Mouse (Mus musculus) liver, embryonic 13.5 days (tissue): ENCODE data around the gene Epas1. TPM values are rescaled to one million over a fixed set of nuclear protein-coding genes. Genes with fewer than 3 reads are reported as not detected.

Source experiments
- ATAC-seq: fragments of 200-750 bp; cut with Nextera tagmentation; 2 replicates; pipeline ENCODE4 v1.8.0; 2017; ENCODE audit warnings: low read depth, mild to moderate bottlenecking, moderate number of reproducible peaks, moderate library complexity
- DNase-seq: peaks from one replicate; pipeline ENCODE4 v3.0.0; 2022
- H3K27ac ChIP-seq: fragments of 300-500 bp; sonication (generic); 2 replicates; pipeline ENCODE4 v1.5.1; 2015; ENCODE audit warnings: moderate library complexity, mild to moderate bottlenecking, inconsistent platforms
- H3K27me3 ChIP-seq: fragments of 300-500 bp; sonication (generic); 2 replicates; pipeline ENCODE4 v1.6.1; 2015; ENCODE audit warnings: mild to moderate bottlenecking, inconsistent platforms
- H3K36me3 ChIP-seq: fragments of 300-500 bp; sonication (generic); 2 replicates; pipeline ENCODE4 v1.6.1; 2015; ENCODE audit warnings: mild to moderate bottlenecking, inconsistent platforms
- H3K4me1 ChIP-seq: fragments of 300-500 bp; sonication (generic); replicated peaks from 2 replicates; pipeline ENCODE4 v1.6.1; 2015; ENCODE audit warnings: inconsistent platforms
- H3K4me2 ChIP-seq: fragments of 300-500 bp; sonication (generic); 2 replicates; pipeline ENCODE4 v1.6.1; 2015; ENCODE audit warnings: inconsistent platforms, mild to moderate bottlenecking, moderate library complexity
- H3K4me3 ChIP-seq: fragments of 300-500 bp; sonication (generic); replicated peaks from 2 replicates; pipeline ENCODE4 v1.5.1; 2015; ENCODE audit warnings: mild to moderate bottlenecking, inconsistent platforms
- H3K9ac ChIP-seq: fragments of 300-500 bp; sonication (generic); 2 replicates; pipeline ENCODE4 v1.6.1; 2015; ENCODE audit warnings: mild to moderate bottlenecking, inconsistent platforms
- H3K9me3 ChIP-seq: fragments of 300-500 bp; sonication (generic); replicated peaks from 2 replicates; pipeline ENCODE4 v1.6.1; 2016; ENCODE audit warnings: inconsistent platforms
- WGBS: fragments of 180-500 bp; shearing (Covaris S2); methylation state at CpG from one replicate; pipeline ENCODE4 v1.1.7; 2015; ENCODE audit not compliant: insufficient replicate concordance; 5-methylcytosine and 5-hydroxymethylcytosine counted together
- polyA plus RNA-seq: library from polyadenylated mRNA; unstranded; fragments of >200 nt; fragmentation: Nextera tagmentation; extraction: Ambion mirVana; gene quantifications from 2 replicates; pipeline ENCODE4 v1.2.1, GENCODE M21; 2015

Gene Epas1
- polyA plus RNA-seq, 1 experiment from 2014 or later, result 1.3 TPM

GRCm38 (mm10) chr17:86731273-86731672, 22.2 kb upstream of the Epas1 start:
- Histone ChIP-seq H3K36me3 (no peaks in the 10 kb centered on the region), H3K9ac (no peak overlapping the region), H3K4me1 (peaks cover 19% of the 10 kb centered on the region), H3K4me2 (no peak overlapping the region), H3K9me3 (no peaks in the 10 kb centered on the region), H3K27ac (no peak overlapping the region), H3K27me3 (no peaks in the 10 kb centered on the region), H3K4me3 (no peak overlapping the region)
- DNase-seq (peak; percentile 39), ATAC-seq (no peak)
- WGBS, result 33% methylated on average over 6 of the region's 6 CpGs

- Histone ChIP-seq H3K4me1 (peaks cover 19% of the 10 kb centered on the region), H3K9ac (no peak overlapping the region), H3K4me2 (peak overlapping the region; percentile 47), H3K27ac (no peak overlapping the region), H3K9me3 (no peaks in the 10 kb centered on the region), H3K4me3 (no peak overlapping the region), H3K27me3 (no peaks in the 10 kb centered on the region), H3K36me3 (no peaks in the 10 kb centered on the region)
- DNase-seq, result peak; percentile 67
- WGBS, result 9% methylated on average over 11 of the region's 11 CpGs
- peak; percentile 82 for ATAC-seq
Observed at GRCm38 (mm10) chr17:86732024-86732423, 21.5 kb upstream of the Epas1 start.

DNA sequence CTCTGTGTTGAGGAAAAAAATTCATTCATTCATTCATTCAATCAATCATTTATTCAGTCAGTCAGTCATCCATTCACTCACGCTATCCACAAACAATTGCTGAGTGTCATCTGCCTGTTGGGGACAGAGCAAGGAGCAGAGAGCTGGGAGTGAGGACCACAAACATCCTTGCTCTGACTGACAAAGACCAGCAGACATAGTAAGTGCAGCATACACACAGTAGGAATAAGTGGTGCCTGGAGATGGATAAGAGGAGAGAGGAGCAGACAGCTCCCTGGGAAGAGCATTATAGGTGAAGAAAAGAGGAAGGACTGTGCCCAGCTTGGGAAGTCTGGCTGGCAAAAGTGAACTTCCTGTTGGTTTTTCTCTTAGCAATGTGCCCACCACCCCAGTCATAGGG, 21.0 kb upstream of the Epas1 start:
- no peaks in the 10 kb centered on the region for H3K9me3 ChIP-seq
- H3K27me3 ChIP-seq, result no peaks in the 10 kb centered on the region
- DNase-seq (no peak), ATAC-seq (0 out of 2 replicates have a peak, but pooled peaks have one; percentile 12)
- H3K36me3 ChIP-seq, result no peaks in the 10 kb centered on the region
- no peak overlapping the region for H3K4me3 ChIP-seq
- H3K4me2 ChIP-seq, result peak overlapping the region; percentile 47
- peaks cover 19% of the 10 kb centered on the region for H3K4me1 ChIP-seq
- H3K9ac ChIP-seq, result no peak overlapping the region
- H3K27ac ChIP-seq, result no peak overlapping the region
- WGBS, result 46% methylated on average over 1 of the region's 1 CpGs

GRCm38 (mm10) chr17:86733644-86734043, 19.9 kb upstream of the Epas1 start:
- WGBS, result 56% methylated on average over 4 of the region's 4 CpGs
- H3K4me1 ChIP-seq, result peaks cover 19% of the 10 kb centered on the region
- DNase-seq (no peak), ATAC-seq (no peak)
- no peaks in the 10 kb centered on the region for H3K9me3 ChIP-seq
- H3K4me2 ChIP-seq, result no peak overlapping the region
- no peak overlapping the region for H3K4me3 ChIP-seq
- H3K9ac ChIP-seq, result no peak overlapping the region
- H3K27me3 ChIP-seq, result no peaks in the 10 kb centered on the region
- H3K27ac ChIP-seq, result no peak overlapping the region
- H3K36me3 ChIP-seq, result no peaks in the 10 kb centered on the region

- Histone ChIP-seq H3K4me1 (no peaks in the 10 kb centered on the region), H3K27me3 (no peaks in the 10 kb centered on the region), H3K9ac (no peak overlapping the region), H3K4me2 (no peak overlapping the region), H3K27ac (no peak overlapping the region), H3K9me3 (no peaks in the 10 kb centered on the region), H3K4me3 (no peak overlapping the region), H3K36me3 (no peaks in the 10 kb centered on the region)
- no peak for DNase-seq
- no peak for ATAC-seq
- WGBS, result 61% methylated on average over 6 of the region's 6 CpGs
Observed at GRCm38 (mm10) chr17:86738477-86738876, 15.0 kb upstream of the Epas1 start.

DNA sequence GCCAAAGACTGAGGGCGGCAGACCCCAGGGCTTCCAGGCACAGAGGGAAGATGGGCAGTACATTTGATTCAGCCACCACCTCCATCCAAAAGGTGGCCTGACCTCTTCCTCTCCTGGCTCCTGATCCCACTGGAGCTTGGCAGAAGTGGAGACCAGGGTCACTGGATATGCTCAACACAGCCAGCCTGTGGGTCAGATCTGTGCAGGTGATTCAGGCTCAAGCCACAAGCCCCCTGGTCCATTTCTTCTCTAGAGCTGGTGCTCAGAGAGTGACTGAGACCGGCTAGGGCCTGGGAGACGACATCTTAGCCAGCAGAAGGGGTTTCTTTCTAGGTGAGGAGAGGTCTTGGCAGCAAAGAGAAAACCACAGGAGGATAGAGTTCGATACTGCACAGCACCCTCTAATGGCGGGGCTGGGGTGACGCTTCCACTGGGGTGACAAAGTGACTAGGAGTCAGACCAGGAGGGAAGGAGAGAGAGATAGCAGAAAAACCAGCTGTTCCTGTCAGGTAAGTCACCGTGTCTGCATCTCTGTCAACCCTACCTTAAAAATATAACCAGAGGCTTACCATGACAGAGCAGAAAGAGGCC, 10.1 kb upstream of the Epas1 start:
- no peak overlapping the region for H3K4me3 ChIP-seq
- H3K27me3 ChIP-seq, result no peaks in the 10 kb centered on the region
- H3K9me3 ChIP-seq, result no peaks in the 10 kb centered on the region
- no peaks in the 10 kb centered on the region for H3K4me1 ChIP-seq
- 70% methylated on average over 7 of the region's 7 CpGs for WGBS
- no peaks in the 10 kb centered on the region for H3K36me3 ChIP-seq
- H3K27ac ChIP-seq, result no peak overlapping the region
- DNase-seq (no peak), ATAC-seq (no peak)
- H3K9ac ChIP-seq, result no peak overlapping the region
- H3K4me2 ChIP-seq, result no peak overlapping the region

DNA sequence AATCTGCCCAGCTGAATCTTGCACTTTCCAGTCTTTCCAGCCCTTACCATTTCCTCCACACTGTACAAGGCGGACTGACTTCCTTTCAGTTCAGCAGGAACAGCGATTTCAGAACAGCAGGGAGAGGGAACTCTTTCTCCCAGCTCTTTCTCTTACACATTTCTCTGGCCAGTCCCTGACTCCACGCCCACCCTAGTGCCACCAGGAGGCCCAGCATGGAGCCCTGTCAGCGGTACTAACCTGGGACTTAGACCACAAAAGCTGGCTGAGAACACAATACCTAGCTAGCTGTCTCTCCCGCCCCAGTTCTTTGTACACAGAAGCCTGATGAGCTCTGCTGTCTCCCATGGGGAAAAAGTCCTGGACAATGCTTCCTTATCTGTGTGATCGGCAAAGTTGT, 8.6 kb upstream of the Epas1 start:
- H3K4me2 ChIP-seq, result no peak overlapping the region
- H3K9ac ChIP-seq, result no peak overlapping the region
- peaks cover 3% of the 10 kb centered on the region; the same call in 1 of the 2 replicates for H3K27me3 ChIP-seq
- 35% methylated on average over 6 of the region's 6 CpGs for WGBS
- no peak overlapping the region for H3K27ac ChIP-seq
- no peaks in the 10 kb centered on the region for H3K4me1 ChIP-seq
- no peak overlapping the region for H3K4me3 ChIP-seq
- no peak for ATAC-seq
- H3K36me3 ChIP-seq, result no peaks in the 10 kb centered on the region
- H3K9me3 ChIP-seq, result no peaks in the 10 kb centered on the region
- DNase-seq, result no peak

DNA sequence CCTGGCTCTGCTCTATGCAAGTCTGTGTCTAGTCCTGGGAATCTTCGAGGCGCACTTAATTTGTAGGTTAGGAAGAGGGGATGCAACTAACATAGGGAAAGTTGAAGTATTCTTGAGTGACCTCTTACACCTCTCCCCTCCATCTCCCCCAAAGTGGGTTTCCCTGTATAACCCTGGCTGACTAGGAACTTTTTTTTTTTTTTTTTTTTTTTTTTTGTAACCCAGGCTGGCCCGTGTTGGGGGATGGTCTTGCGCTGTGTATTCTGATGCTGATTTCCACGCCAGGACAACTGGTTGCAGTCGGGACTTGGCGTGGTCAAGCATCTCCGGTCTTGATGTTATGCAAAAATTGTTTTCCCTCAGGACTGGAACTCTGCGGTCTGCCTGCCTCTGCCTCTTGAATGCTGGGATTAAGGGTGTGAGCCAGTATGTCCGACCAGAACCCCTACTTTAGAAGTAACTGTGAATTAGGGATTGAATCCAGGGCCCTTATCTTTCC, 2.1 kb upstream of the Epas1 start:
- Histone ChIP-seq H3K9me3 (no peaks in the 10 kb centered on the region), H3K27ac (no peak overlapping the region), H3K4me1 (peaks cover 11% of the 10 kb centered on the region), H3K4me3 (no peak overlapping the region), H3K4me2 (no peak overlapping the region), H3K27me3 (peaks cover 64% of the 10 kb centered on the region), H3K36me3 (no peaks in the 10 kb centered on the region), H3K9ac (no peak overlapping the region)
- no peak for DNase-seq
- no peak for ATAC-seq
- WGBS, result 63% methylated on average over 10 of the region's 10 CpGs

DNA sequence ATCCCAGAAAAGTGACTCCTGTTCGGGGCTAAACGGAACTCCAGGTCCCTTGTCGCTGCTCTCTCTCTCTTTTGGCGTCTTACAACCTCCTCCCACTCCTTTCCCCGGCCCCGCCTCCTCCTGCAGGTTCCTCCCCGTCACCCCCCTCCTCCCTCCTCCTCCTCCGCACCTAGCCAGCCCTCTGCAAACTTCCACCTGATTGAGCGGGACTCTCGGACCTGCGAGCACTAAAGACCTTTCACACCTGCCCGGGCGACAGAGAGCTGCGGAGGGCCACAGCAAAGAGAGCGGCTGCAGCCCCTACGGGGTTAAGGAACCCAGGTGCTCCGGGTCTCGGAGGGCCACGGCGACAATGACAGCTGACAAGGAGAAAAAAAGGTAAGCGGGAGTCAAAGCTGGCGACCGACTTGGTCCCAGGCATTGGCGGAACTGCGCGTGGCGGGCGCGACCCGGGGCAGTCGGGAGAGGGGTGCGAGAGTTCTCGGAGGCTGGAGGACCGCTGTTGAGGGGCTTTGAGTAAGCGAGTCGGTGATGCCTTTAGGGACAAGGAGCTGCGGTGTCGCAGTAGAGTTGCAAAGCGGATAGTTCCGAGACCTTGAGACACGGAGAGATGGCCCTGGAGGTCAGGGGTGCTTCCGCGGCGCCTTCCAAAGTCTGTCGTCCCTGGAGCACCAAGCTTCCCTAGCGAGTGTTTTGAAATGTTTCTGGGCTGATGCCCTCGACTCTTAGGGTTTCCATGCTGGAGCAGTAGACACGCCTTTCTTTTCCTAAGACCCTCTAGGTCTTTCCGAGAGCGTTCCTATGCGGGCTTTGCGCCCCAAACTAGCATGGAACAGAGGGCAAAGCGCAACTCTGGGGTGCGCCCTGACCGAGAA, 668 bp downstream of the Epas1 start:
- Histone ChIP-seq H3K4me2 (peak overlapping the region; percentile 70), H3K4me3 (peak overlapping the region; percentile 57), H3K4me1 (peaks cover 18% of the 10 kb centered on the region), H3K36me3 (no peaks in the 10 kb centered on the region), H3K9me3 (no peaks in the 10 kb centered on the region), H3K27ac (no peak overlapping the region), H3K9ac (peak overlapping the region; percentile 53), H3K27me3 (peaks cover 68% of the 10 kb centered on the region)
- 0 out of 2 replicates have a peak, but pooled peaks have one; percentile 22 for ATAC-seq
- under 1% methylated on average over 55 of the region's 55 CpGs for WGBS
- DNase-seq, result no peak

- Histone ChIP-seq H3K9ac (peak overlapping the region; percentile 53), H3K36me3 (no peaks in the 10 kb centered on the region), H3K27me3 (peaks cover 65% of the 10 kb centered on the region), H3K9me3 (no peaks in the 10 kb centered on the region), H3K27ac (peak overlapping the region; percentile 5; the same call in 1 of the 2 replicates), H3K4me3 (peak overlapping the region; percentile 57), H3K4me2 (peak overlapping the region; percentile 70), H3K4me1 (peaks cover 18% of the 10 kb centered on the region)
- 1% methylated on average over 52 of the region's 52 CpGs for WGBS
- no peak for ATAC-seq
- DNase-seq, result no peak
Observed at GRCm38 (mm10) chr17:86754806-86755571, 1.5 kb downstream of the Epas1 start.

DNA sequence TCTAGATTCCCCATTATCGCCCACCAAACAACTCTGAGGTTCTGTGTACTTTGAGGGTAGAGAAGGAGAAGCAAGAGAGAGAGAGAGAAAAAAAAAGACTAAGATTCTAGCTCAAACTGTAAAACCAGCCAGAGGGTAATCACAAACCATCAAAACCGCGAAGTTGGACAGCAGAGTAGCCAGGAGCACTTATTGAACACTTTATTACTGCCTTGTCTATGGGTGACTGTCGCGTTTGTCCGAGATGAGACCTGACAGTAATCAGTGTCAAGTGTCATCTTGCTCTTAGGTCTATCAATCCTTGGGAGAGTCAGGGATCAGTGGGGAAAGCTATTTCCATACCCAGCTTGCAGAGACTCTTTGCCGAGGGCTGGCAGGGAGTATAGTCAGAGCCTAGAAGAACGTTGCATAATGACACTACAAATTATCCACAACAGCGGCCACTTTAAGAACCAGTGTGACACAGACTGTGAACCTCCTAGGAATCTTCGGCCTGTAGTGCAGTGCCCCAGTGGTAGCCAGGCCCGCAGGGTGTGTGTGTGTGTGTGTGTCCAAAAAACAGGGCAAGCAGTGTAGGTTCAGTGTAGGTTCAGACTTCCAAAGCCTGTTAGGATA, 2.2 kb downstream of the Epas1 start:
- DNase-seq, result no peak
- H3K27ac ChIP-seq, result no peak overlapping the region
- 19% methylated on average over 11 of the region's 11 CpGs for WGBS

More for the DNA sequence above, 2.2 kb downstream of the Epas1 start:
- H3K4me1 ChIP-seq, result peaks cover 22% of the 10 kb centered on the region
- no peaks in the 10 kb centered on the region for H3K36me3 ChIP-seq
- peak overlapping the region; percentile 70 for H3K4me2 ChIP-seq
- peak overlapping the region; percentile 57 for H3K4me3 ChIP-seq
- H3K27me3 ChIP-seq, result peaks cover 60% of the 10 kb centered on the region
- H3K9ac ChIP-seq, result no peak overlapping the region
- ATAC-seq, result no peak
- H3K9me3 ChIP-seq, result no peaks in the 10 kb centered on the region
